Mouse (Mus musculus) stomach, embryonic 15.5 days (tissue): ENCODE measurements around the gene Tst. TPM values are rescaled to one million over a fixed set of nuclear protein-coding genes. Genes with fewer than 3 reads are reported as not detected.

Experiments
- ATAC-seq: fragments of 200-750 bp; cut with Nextera tagmentation; 2 replicates; pipeline ENCODE4 v1.8.0; 2017; ENCODE audit warnings: low read depth, moderate number of reproducible peaks, moderate TSS enrichment; ENCODE audit not compliant: insufficient read depth, low FRiP score
- H3K27ac ChIP-seq: fragments of 300-500 bp; sonication (generic); 2 replicates; pipeline ENCODE4 v1.5.1; 2015; ENCODE audit warnings: mild to moderate bottlenecking, inconsistent platforms
- H3K27me3 ChIP-seq: fragments of 300-500 bp; sonication (generic); replicated peaks from 2 replicates; pipeline ENCODE4 v1.6.1; 2015; ENCODE audit warnings: inconsistent platforms
- H3K36me3 ChIP-seq: fragments of 300-500 bp; sonication (generic); 2 replicates; pipeline ENCODE4 v1.6.1; 2015; ENCODE audit warnings: inconsistent platforms
- H3K4me1 ChIP-seq: fragments of 300-500 bp; sonication (generic); 2 replicates; pipeline ENCODE4 v1.6.1; 2015; ENCODE audit warnings: inconsistent platforms
- H3K4me2 ChIP-seq: fragments of 300-500 bp; sonication (generic); 2 replicates; pipeline ENCODE4 v1.6.1; 2015; ENCODE audit warnings: mild to moderate bottlenecking, inconsistent platforms
- H3K4me3 ChIP-seq: fragments of 300-500 bp; sonication (generic); replicated peaks from 2 replicates; pipeline ENCODE4 v1.5.1; 2015; ENCODE audit warnings: inconsistent platforms
- H3K9ac ChIP-seq: fragments of 300-500 bp; sonication (generic); 2 replicates; pipeline ENCODE4 v1.6.1; 2015; ENCODE audit warnings: inconsistent platforms
- H3K9me3 ChIP-seq: fragments of 300-500 bp; sonication (generic); 2 replicates; pipeline ENCODE4 v1.6.1; 2016; ENCODE audit warnings: inconsistent platforms
- WGBS: fragments of 180-500 bp; shearing (Covaris S2); methylation state at CpG from one replicate; pipeline ENCODE4 v1.1.7; 2015; 5-methylcytosine and 5-hydroxymethylcytosine counted together
- polyA plus RNA-seq: library from polyadenylated mRNA; unstranded; fragments of >200 nt; fragmentation: Nextera tagmentation; extraction: Ambion mirVana; gene quantifications from 2 replicates; pipeline ENCODE4 v1.2.1, GENCODE M21; 2015

Gene Tst
- polyA plus RNA-seq, 1 experiment from 2014 or later = 89.8 TPM

DNA sequence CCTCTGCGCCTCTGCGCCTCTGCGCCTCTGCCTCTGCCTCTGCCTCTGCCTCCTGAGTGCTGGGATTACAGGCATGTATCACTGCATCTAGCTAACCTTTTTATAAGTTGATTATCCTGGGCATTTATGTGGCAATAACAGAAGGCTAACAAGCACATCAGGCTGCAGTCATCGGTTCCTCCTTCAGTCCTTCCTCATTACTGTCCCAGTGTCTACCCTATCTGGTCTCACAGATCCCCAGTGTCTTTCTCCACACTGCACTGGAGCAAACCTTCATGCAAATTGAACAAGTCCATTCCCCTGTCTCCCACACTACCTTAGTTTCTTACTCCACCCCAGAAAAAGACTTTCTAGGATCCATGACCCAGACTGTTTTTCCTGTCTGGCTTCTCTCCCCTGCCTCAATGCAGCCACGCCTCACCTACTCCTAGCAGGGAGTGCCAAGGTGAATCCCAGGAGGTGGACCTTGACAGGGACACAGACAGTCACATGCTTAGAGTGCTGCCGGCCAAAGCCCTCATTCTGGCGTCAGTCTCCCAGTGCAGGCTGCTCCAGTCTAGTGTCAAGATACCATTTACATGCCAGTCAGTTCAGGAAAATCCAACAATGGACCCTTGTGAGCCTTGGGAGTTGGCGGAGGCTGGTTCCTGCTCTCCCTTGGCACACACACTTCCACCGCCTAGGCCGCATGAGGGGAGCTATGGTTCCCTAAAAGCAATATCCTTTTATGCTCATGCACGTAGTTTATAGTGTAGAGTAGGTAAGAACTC lies 22.1 kb downstream of the Tst start:
- H3K4me1 ChIP-seq = no peaks in the 10 kb centered on the region
- H3K36me3 ChIP-seq = no peaks in the 10 kb centered on the region
- no peak overlapping the region for H3K4me2 ChIP-seq
- no peaks in the 10 kb centered on the region for H3K9me3 ChIP-seq
- WGBS = 81% methylated on average over 11 of the region's 11 CpGs
- H3K9ac ChIP-seq = no peak overlapping the region
- ATAC-seq = no peak
- no peak overlapping the region for H3K4me3 ChIP-seq
- H3K27me3 ChIP-seq = no peaks in the 10 kb centered on the region; the same call in 1 of the 2 replicates
- H3K27ac ChIP-seq = peak overlapping the region; percentile 3; the same call in 1 of the 2 replicates

DNA sequence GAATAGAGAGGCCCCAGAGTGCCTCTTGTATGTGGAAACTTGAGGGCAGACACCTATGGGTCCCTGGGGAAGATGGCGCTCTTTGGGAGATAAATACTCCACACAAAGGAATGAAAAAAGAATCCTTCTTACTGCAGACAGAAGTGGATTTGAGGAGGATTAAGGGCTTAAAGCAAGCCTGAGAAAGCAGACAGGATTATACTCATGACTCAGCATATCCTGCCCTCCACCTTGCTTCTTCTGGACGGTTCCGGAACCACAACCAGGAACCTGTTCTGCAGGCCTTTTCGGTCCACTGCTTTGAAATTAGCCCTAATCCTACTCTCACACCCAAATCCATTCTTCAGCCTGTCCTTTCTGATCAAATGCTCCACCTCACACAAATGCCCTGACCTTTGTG lies 23.6 kb downstream of the Tst start:
- Histone ChIP-seq H3K9me3 (no peaks in the 10 kb centered on the region), H3K27ac (0 out of 2 replicates have a peak overlapping the region, but pooled peaks have one; percentile 6), H3K27me3 (no peaks in the 10 kb centered on the region; the same call in 1 of the 2 replicates), H3K4me3 (no peak overlapping the region), H3K4me1 (no peaks in the 10 kb centered on the region), H3K36me3 (no peaks in the 10 kb centered on the region), H3K9ac (no peak overlapping the region), H3K4me2 (no peak overlapping the region)
- ATAC-seq = no peak
- 85% methylated on average over 4 of the region's 4 CpGs for WGBS

DNA sequence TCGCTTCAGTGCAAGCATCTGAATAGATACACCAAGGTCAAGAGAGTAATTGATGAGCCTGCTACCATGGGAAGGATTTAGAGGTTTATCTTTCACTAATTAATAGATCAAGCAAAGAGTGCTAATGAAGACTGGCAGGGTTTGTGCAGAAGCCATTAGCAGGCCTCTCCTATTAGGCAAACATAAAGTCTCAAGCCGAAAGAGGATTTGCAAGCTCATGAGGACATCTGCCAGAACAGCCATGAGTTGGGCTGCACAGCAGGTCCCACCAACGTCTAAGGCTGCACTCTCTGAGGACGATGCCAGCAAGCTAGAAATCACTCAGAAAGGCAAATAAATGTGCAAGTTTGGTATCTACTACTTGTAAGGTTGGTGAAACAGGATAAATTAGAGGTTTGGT lies 25.0 kb downstream of the Tst start:
- H3K9ac ChIP-seq = no peak overlapping the region
- H3K4me3 ChIP-seq = no peak overlapping the region
- whole genome bisulfite sequencing = 61% methylated on average over 4 of the region's 4 CpGs
- H3K36me3 ChIP-seq = no peaks in the 10 kb centered on the region
- H3K4me2 ChIP-seq = no peak overlapping the region
- no peaks in the 10 kb centered on the region; the same call in 1 of the 2 replicates for H3K27me3 ChIP-seq
- ATAC-seq = no peak
- no peaks in the 10 kb centered on the region for H3K9me3 ChIP-seq
- no peaks in the 10 kb centered on the region for H3K4me1 ChIP-seq
- H3K27ac ChIP-seq = no peak overlapping the region

DNA sequence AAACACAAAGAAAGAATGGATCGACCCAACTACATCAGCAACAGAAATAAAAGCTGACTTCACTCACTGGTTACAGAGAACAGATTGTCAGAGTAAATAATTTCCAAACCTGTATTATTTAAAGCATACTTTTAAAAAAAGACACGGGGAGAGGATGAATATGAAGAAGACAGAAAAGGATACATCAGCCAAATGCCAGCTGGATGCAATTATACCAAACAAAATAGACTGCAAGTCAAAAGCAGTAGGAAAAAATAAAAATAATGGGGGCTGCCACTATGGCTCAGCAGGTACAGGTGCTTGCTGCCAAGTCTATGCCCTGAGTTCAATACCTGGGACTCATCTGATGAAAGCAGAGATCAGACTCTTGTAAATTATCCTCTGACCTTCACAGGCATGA lies 25.5 kb downstream of the Tst start:
- no peaks in the 10 kb centered on the region for H3K9me3 ChIP-seq
- no peak overlapping the region for H3K4me3 ChIP-seq
- H3K36me3 ChIP-seq = no peaks in the 10 kb centered on the region
- H3K4me2 ChIP-seq = no peak overlapping the region
- H3K27ac ChIP-seq = no peak overlapping the region
- no peaks in the 10 kb centered on the region for H3K4me1 ChIP-seq
- ATAC-seq = no peak
- H3K27me3 ChIP-seq = no peaks in the 10 kb centered on the region; the same call in 1 of the 2 replicates
- H3K9ac ChIP-seq = no peak overlapping the region
- WGBS = 81% methylated on average over 2 of the region's 2 CpGs

DNA sequence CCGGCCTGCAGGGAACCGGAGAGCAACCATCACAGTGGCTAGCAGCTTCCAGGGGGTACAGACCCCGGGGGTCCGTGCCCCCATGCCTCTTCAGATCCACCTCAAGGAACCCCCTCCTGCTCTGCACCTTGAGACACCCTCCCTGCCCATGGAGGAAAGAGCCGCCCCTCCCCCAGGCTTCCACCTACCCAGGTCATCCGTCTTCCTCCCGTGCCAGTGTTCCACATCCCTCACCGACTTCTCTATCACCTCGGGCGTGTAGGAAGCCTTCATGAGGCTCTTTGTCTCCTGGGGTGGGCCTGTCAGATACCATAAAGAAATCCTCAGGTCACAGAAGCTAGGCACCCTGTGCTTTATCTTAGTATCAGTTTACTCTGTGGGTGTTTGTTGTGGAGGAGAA lies 27.2 kb downstream of the Tst start:
- 64% methylated on average over 10 of the region's 10 CpGs for WGBS
- H3K9me3 ChIP-seq = no peaks in the 10 kb centered on the region
- H3K36me3 ChIP-seq = no peaks in the 10 kb centered on the region
- H3K4me3 ChIP-seq = no peak overlapping the region
- no peak overlapping the region for H3K9ac ChIP-seq
- ATAC-seq = no peak
- no peak overlapping the region for H3K4me2 ChIP-seq
- no peak overlapping the region for H3K27ac ChIP-seq
- no peaks in the 10 kb centered on the region; the same call in 1 of the 2 replicates for H3K27me3 ChIP-seq
- no peaks in the 10 kb centered on the region for H3K4me1 ChIP-seq

DNA sequence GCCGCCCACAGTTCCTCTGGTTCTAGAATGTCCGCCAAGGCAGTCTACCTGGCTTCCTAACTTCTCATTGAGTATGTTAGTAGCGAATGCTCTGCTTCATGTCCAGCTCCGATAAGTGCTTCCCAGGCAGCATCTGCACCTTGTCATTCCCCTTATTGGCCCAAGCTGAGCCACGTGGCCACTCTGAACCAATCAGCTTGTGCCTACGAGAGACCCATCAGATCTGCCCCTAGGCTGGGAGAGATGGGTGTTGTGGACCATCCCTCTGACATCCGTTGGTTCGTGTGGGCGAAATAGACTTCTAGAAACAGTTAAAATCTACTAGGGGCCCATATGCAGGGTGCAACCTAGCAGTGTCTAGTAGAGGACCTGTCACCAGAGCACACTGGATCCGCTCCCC lies 27.8 kb downstream of the Tst start:
- Histone ChIP-seq H3K27ac (no peak overlapping the region), H3K27me3 (no peaks in the 10 kb centered on the region; the same call in 1 of the 2 replicates), H3K36me3 (no peaks in the 10 kb centered on the region), H3K9ac (no peak overlapping the region), H3K4me3 (no peak overlapping the region), H3K4me2 (no peak overlapping the region), H3K9me3 (no peaks in the 10 kb centered on the region), H3K4me1 (no peaks in the 10 kb centered on the region)
- no peak for ATAC-seq
- 85% methylated on average over 10 of the region's 10 CpGs for whole genome bisulfite sequencing

DNA sequence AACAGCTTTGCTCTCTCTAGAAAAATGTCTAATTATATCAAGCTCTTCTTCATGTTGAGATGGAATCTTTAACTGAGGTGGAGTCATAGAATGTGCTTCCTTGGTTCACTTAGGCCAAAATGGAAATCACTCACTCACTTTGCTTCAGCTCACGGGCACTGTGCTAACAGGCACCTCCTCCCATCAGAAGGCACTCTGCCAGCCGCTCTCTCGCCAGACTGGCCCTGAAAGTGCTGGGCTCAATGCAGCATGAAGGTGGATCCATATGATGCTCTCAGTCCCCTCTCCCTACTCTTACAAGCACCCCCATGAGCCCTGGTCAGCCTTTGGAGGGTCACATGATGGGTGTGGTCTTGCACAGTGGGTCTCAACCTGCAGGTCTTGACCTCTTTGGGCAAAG lies 31.5 kb downstream of the Tst start:
- H3K27ac ChIP-seq = no peak overlapping the region
- H3K36me3 ChIP-seq = no peaks in the 10 kb centered on the region
- H3K9me3 ChIP-seq = no peaks in the 10 kb centered on the region
- peaks cover 4% of the 10 kb centered on the region; the same call in 1 of the 2 replicates for H3K27me3 ChIP-seq
- ATAC-seq = no peak
- H3K4me2 ChIP-seq = no peak overlapping the region
- no peaks in the 10 kb centered on the region for H3K4me1 ChIP-seq
- H3K4me3 ChIP-seq = no peak overlapping the region
- WGBS = 65% methylated on average over 3 of the region's 3 CpGs
- no peak overlapping the region for H3K9ac ChIP-seq

DNA sequence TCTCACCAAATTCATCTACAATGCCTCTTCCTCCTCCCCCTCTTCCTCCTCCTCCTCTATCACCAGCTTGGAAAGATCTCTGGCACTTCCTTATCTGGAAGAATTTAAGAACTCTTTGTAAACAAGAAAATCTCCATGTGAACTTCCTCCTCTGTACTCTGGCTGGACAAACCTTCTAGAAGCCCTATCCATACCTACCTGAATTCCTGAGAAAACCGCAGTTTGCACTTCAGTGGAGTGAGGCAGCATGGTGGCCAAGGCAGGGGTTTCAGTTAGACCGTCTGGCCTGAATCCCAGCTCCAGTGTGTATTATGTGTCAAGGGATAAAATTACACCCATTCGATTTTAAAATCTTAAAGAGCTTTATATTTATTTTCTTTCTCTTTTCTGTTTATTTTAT lies 32.9 kb downstream of the Tst start:
- H3K36me3 ChIP-seq = no peaks in the 10 kb centered on the region
- H3K9ac ChIP-seq = no peak overlapping the region
- H3K9me3 ChIP-seq = no peaks in the 10 kb centered on the region
- H3K27me3 ChIP-seq = peaks cover 4% of the 10 kb centered on the region; the same call in 1 of the 2 replicates
- no peaks in the 10 kb centered on the region for H3K4me1 ChIP-seq
- H3K27ac ChIP-seq = no peak overlapping the region
- H3K4me2 ChIP-seq = no peak overlapping the region
- H3K4me3 ChIP-seq = no peak overlapping the region
- no peak for ATAC-seq
- 38% methylated on average over 3 of the region's 3 CpGs for WGBS

DNA sequence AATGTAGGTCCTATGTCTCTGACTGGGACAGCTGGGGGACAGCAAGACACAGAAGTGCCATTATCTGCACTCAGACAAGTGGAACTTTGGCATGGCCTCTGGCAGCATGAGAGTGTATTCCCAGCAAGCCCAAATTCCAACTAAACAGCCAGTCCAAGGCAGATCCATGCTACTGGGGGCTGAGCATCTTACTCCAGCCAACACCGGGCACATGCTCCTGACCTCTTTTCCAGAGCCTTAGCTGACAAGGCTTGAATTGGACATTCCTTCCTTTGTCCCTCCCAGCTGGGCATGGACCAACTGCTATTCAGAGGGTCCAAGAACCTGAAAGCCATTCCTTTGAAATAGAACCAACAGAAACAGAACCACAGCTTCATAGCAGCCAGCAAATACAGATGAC lies 36.1 kb downstream of the Tst start:
- peaks cover 4% of the 10 kb centered on the region; the same call in 1 of the 2 replicates for H3K27me3 ChIP-seq
- no peak overlapping the region for H3K9ac ChIP-seq
- H3K4me3 ChIP-seq = no peak overlapping the region
- 88% methylated on average over 1 of the region's 1 CpGs for WGBS
- H3K27ac ChIP-seq = no peak overlapping the region
- no peaks in the 10 kb centered on the region for H3K36me3 ChIP-seq
- no peaks in the 10 kb centered on the region for H3K9me3 ChIP-seq
- no peak overlapping the region for H3K4me2 ChIP-seq
- no peak for ATAC-seq
- no peaks in the 10 kb centered on the region for H3K4me1 ChIP-seq

DNA sequence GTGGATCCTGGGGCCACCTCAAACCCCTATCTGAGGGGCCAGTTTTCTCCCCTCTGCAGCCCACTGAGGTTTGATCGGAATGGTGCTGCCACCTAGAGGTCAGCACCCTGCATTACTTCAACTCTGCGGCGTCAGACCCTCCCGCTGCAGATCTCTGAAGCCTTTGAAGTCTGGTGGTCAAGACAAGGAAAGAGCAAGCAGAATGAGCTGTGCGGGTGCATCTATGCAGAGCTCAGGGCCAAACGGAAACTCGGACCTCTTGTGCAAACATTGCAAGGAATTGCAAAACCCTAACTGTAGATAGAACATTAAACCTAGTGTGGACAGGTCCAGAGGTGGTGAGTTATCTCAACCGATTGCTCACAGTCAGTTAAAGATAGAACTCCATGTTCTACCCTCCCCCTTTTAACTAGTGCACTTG lies 36.8 kb downstream of the Tst start:
- 7% methylated on average over 8 of the region's 8 CpGs for WGBS
- Histone ChIP-seq H3K4me3 (no peak overlapping the region), H3K4me1 (no peaks in the 10 kb centered on the region), H3K27ac (no peak overlapping the region), H3K9me3 (no peaks in the 10 kb centered on the region), H3K36me3 (no peaks in the 10 kb centered on the region), H3K9ac (no peak overlapping the region), H3K27me3 (peaks cover 4% of the 10 kb centered on the region; the same call in 1 of the 2 replicates), H3K4me2 (no peak overlapping the region)
- peak; percentile 56; the same call in 1 of the 2 replicates for ATAC-seq

DNA sequence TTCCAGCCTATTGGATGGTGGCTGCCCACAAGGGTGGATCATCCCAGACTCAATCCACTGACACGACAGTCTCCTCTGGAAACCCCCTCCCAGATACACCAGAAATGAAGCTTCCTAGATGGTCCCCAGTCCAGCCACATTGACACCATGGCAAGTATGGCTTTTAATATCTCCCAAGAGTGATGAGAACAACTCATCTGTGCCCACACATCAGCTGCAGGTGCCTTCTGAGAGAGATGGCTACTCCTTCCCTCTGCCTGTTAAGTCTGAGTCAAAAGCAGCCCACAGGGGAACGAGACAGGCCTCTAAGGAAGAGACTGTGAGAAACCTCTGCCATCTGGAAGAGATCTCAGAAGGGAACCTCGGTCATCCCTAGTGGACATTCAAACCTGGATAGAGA lies 37.9 kb downstream of the Tst start:
- H3K36me3 ChIP-seq = no peaks in the 10 kb centered on the region
- H3K9me3 ChIP-seq = no peaks in the 10 kb centered on the region
- no peak overlapping the region for H3K4me3 ChIP-seq
- no peaks in the 10 kb centered on the region for H3K4me1 ChIP-seq
- H3K27me3 ChIP-seq = peaks cover 4% of the 10 kb centered on the region; the same call in 1 of the 2 replicates
- H3K9ac ChIP-seq = no peak overlapping the region
- no peak for ATAC-seq
- WGBS = 64% methylated on average over 3 of the region's 3 CpGs
- H3K27ac ChIP-seq = no peak overlapping the region
- no peak overlapping the region for H3K4me2 ChIP-seq

DNA sequence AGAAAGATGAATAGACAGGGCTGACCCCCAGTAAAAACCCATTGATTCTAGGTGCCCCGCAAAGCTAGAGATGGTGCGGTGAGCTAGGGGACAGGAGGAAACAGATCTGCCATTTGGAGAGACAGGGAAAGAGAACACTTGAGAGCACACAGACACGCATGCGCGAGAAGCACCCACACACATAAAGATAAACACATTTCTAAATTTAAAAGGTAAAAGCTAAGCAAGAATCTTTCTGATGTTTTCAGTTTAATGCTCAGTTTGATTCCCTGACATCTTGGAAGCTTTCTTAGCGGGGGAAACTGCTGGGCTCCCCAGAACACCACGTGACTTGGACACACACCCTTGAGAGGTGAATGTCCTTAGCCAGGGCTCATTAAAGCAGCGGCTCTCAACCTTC lies 38.8 kb downstream of the Tst start:
- Histone ChIP-seq H3K27ac (no peak overlapping the region), H3K36me3 (no peaks in the 10 kb centered on the region), H3K4me1 (no peaks in the 10 kb centered on the region), H3K9me3 (no peaks in the 10 kb centered on the region), H3K9ac (no peak overlapping the region), H3K4me2 (no peak overlapping the region), H3K27me3 (peaks cover 4% of the 10 kb centered on the region; the same call in 1 of the 2 replicates), H3K4me3 (no peak overlapping the region)
- WGBS = 64% methylated on average over 8 of the region's 8 CpGs
- ATAC-seq = no peak
